Mouse (Mus musculus): ENCODE data around the gene Adgrf5.

- no peak for TF ChIP-seq POLR2A (IDR thresholded peaks at IDR 0.05; ENCODE audit: borderline replicate concordance, insufficient read depth, low read length)
- TF ChIP-seq CTCF (IDR thresholded peaks at IDR 0.05; ENCODE audit: borderline replicate concordance, insufficient read depth, low read depth, low read length): no peak
Measured at GRCm38 (mm10) chr17:43338279-43338678, 22.0 kb upstream of the Adgrf5 start.

Measured in cerebellum, adult 2 months (tissue).